Mouse (Mus musculus) lung, adult 2 months (tissue): ENCODE results near the gene Garnl3.

ENCODE experiments used
- CTCF ChIP-seq: fragments of 200-500 bp; IDR thresholded peaks from 2 replicates; pipeline ENCODE4 v1.5.1; 2011; ENCODE audit warnings: mild to moderate bottlenecking, low read length, control low read depth; ENCODE audit not compliant: insufficient read depth
- POLR2A ChIP-seq: fragments of 200-500 bp; IDR thresholded peaks from 2 replicates; pipeline ENCODE4 v1.6.1; 2011; ENCODE audit warnings: low read depth, mild to moderate bottlenecking, control low read depth, low read length, borderline replicate concordance; ENCODE audit errors: extremely low read depth

- TF ChIP-seq CTCF, result no peak
- no peak for TF ChIP-seq POLR2A
Measured at GRCm38 (mm10) chr2:33002144-33002543, 129.3 kb downstream of the Garnl3 start.
